Mouse (Mus musculus): ENCODE data around the gene Ifnz. TPM values are rescaled to one million over a fixed set of nuclear protein-coding genes. Genes with fewer than 3 reads are reported as not detected.
"Not testable (repeated sequence)": the region's sequence is repeated elsewhere in the genome, so short reads cannot be mapped to it uniquely, and the experiment has no call there.

Ifnz gene
- total RNA-seq, 4 experiments from 2014 or later, result not detected

DNA sequence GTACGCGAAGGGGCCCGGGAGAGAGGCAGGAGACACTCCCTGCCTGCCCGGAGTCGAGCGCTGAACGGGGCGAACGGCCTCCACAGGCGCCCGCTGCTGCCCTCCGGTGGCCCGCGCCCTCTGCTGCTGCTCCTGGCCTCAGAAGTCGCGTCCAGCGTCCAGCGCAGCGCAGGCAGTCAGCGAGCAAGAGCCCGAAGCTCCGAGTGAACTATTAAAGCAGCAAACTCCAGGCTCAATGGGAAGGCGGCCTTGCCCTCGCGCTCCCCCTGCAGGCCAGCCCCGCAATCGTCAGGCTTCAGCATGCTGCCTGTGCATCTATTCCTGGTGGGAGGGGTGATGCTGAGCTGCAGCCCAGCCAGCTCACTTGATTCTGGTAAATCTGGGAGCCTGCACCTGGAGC lies 3.5 kb downstream of the Ifnz start, which contains the start of gene Gm13276:
Gm13276 (plus strand) TSS at position 301 of the 400 bp plus-strand sequence.
- DNase-seq (ENCODE audit: low spot score in 2 of 2), result not testable (repeated sequence)

DNA sequence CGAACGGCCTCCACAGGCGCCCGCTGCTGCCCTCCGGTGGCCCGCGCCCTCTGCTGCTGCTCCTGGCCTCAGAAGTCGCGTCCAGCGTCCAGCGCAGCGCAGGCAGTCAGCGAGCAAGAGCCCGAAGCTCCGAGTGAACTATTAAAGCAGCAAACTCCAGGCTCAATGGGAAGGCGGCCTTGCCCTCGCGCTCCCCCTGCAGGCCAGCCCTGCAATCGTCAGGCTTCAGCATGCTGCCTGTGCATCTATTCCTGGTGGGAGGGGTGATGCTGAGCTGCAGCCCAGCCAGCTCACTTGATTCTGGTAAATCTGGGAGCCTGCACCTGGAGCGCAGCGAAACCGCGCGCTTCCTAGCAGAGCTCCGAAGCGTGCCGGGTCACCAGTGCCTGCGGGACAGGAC lies 6.5 kb downstream of the Ifnz start, which contains the start of gene Gm13277:
Gm13277 (plus strand) TSS at position 231 of the 400 bp plus-strand sequence.
- DNase-seq (ENCODE audit: low spot score in 2 of 2), result peak; percentile 34 to 37

GRCm38 (mm10) chr4:88791250-88791649 lies 9.3 kb downstream of the Ifnz start, which contains the start of gene Gm13278:
Gene Gm13278, plus strand, starts transcription at chr4:88791550.
- DNase-seq (ENCODE audit: low spot score in 2 of 2), result not testable (repeated sequence)

DNA sequence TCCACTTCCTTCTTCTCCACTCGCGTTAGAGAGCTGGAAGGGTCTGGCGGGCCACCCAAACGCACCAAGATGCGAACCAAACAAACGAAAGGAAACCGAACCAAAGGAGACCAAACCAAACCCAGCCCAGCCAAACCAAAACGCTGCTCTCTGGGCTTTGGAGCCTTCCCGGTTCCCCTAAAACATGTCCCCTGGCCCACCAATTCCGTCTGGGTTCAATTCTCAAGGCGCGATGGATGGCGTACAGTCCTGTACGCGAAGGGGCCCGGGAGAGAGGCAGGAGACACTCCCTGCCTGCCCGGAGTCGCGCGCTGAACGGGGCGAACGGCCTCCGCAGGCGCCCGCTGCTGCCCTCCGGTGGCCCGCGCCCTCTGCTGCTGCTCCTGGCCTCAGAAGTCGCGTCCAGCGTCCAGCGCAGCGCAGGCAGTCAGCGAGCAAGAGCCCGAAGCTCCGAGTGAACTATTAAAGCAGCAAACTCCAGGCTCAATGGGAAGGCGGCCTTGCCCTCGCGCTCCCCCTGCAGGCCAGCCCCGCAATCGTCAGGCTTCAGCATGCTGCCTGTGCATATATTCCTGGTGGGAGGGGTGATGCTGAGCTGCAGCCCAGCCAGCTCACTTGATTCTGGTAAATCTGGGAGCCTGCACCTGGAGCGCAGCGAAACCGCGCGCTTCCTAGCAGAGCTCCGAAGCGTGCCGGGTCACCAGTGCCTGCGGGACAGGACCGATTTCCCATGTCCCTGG lies 12.2 kb downstream of the Ifnz start, which contains the start of gene Gm13275:
Gm13275 (plus strand) TSS at position 552 of the 740 bp plus-strand sequence.
- DNase-seq (ENCODE audit: low spot score in 2 of 2), result peak; percentile 63 to 82

GRCm38 (mm10) chr4:88797097-88797496 lies 15.2 kb downstream of the Ifnz start, which contains the start of gene Gm13279:
Gene Gm13279, plus strand, starts transcription at chr4:88797397.
- not testable (repeated sequence) for DNase-seq (ENCODE audit: low spot score in 2 of 2)

- DNase-seq (ENCODE audit: low spot score in 2 of 2), result not testable (repeated sequence)
Measured at GRCm38 (mm10) chr4:88799365-88799764, 17.4 kb downstream of the Ifnz start, which contains the start of gene Gm13285. Gene Gm13285, plus strand, starts transcription at chr4:88799665.

DNA sequence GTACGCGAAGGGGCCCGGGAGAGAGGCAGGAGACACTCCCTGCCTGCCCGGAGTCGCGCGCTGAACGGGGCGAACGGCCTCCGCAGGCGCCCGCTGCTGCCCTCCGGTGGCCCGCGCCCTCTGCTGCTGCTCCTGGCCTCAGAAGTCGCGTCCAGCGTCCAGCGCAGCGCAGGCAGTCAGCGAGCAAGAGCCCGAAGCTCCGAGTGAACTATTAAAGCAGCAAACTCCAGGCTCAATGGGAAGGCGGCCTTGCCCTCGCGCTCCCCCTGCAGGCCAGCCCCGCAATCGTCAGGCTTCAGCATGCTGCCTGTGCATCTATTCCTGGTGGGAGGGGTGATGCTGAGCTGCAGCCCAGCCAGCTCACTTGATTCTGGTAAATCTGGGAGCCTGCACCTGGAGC lies 21.0 kb downstream of the Ifnz start, which contains the start of gene Gm13287:
Gm13287 (plus strand) TSS at position 301 of the 400 bp plus-strand sequence.
- not testable (repeated sequence) for DNase-seq (ENCODE audit: low spot score in 2 of 2)

DNA sequence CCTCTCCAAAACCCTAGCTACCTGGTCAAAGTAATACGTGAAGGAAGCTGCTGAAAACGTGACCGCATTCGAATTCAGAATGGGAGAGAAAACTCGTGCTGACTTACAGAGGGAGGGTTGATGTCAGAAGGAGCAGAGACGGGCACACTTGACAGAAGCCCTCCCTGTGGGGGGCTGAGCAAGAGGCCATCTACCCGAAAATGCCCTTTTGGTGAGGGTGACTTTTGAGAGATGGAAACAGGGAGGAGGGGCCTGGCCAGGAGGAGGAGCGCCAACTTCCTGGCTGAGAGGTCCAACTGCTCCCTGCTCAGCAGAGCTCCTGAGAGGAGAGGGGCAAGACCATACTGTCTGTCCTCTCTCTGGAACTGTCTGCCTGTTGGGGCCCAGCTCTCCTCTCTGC lies 23.3 kb downstream of the Ifnz start, which contains the start of gene Gm13288:
Gm13288 (plus strand) TSS at position 301 of the 400 bp plus-strand sequence.
- DNase-seq (ENCODE audit: low spot score in 2 of 2), result not testable (repeated sequence)

- not testable (repeated sequence) for DNase-seq (ENCODE audit: low spot score in 2 of 2)
Measured at GRCm38 (mm10) chr4:88805761-88806160, 23.8 kb downstream of the Ifnz start.

DNA sequence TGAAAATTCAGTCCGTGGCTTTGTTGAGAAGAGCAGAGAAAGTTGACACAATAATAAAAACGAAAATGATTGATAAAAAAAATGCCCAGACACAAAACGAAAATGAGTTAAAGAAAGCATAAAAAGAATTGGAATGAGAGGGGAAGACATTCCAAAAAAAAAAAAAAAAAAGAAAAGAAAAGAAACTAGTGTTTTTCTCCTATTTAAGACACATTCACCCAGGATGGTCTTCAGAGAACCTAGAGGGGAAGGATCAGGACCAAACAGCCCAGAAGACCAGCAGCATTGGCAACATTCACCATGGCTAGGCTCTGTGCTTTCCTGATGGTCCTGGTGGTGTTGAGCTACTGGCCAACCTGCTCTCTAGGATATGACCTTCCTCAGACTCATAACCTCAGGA lies 34.0 kb downstream of the Ifnz start, which contains the start of gene Ifna7:
Ifna7 (plus strand) TSS at position 301 of the 400 bp plus-strand sequence.
- DNase-seq (ENCODE audit: low spot score in 2 of 2), result no peak

GRCm38 (mm10) chr4:88819659-88820058 lies 37.7 kb downstream of the Ifnz start, which contains the start of gene Ifna11:
Gene Ifna11, plus strand, starts transcription at chr4:88819959.
- DNase-seq (ENCODE audit: low spot score in 2 of 2), result no peak

DNA sequence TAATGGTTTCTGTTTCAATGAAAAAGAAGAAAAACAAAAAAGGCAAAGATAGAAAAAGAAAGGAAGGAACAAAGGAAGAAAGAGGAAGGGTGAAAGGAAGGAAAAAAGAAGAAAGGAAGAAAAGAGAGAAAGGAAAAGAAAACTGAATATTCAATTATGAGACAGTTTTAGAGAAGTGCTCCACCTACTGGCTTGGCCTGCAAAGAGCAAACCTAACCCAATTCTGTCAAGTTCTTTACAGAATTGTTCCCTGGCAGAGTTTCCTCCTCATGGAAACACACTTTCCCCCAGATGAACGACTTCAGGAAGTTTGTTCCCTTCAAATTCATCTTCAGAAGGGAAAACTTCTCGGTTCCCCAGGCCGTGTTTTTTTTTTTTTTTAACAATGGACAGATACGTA lies 41.1 kb downstream of the Ifnz start:
- no peak for DNase-seq (ENCODE audit: low spot score in 2 of 2)

GRCm38 (mm10) chr4:88827116-88827515 lies 45.2 kb downstream of the Ifnz start, which contains the start of gene Ifna6:
Gene Ifna6, plus strand, starts transcription at chr4:88827416.
- not testable (repeated sequence) for DNase-seq (ENCODE audit: low spot score in 2 of 2)

DNA sequence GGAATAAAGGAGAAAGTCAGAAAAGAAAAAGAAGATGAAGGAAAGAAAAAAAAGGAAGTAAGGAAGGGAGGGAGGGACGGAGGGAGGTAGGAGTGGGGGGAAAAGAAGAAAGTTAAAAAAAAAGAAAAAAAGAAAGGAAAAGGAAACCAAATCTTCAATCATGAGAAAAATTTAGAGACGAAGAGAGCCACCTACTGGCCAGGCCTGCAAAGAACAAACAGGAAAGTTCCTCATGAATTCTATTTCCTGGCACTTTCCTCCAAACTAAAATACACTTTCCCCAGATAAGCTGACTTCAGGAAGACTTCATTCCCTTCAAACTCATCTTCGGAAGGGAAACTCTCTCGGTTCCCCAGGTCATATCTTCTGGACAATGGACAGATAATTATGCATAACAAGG lies 48.6 kb downstream of the Ifnz start:
- no peak for DNase-seq (ENCODE audit: low spot score in 2 of 2)

Other genes with a start within 250 kb of the Ifnz start
- gene Ifna15, start 223.9 kb upstream of the Ifnz start, total RNA-seq (2022), result not detected
- not detected for gene Ifna14, start 210.3 kb upstream of the Ifnz start, total RNA-seq (2022)
- gene Ifna9, start 189.7 kb upstream of the Ifnz start, total RNA-seq (2022), result not detected
- gene Ifna12, start 178.8 kb upstream of the Ifnz start, total RNA-seq (2022), result not detected
- gene C87499, start 147.7 kb upstream of the Ifnz start, total RNA-seq (2022), result not detected
- gene Ifna13, start 137.7 kb upstream of the Ifnz start, total RNA-seq (2022), result not detected
- not detected for gene Ifna16, start 105.2 kb upstream of the Ifnz start, total RNA-seq (2022)
- not detected for gene Ifna2, start 98.2 kb upstream of the Ifnz start, total RNA-seq (2022)
- gene Ifnab, start 90.8 kb upstream of the Ifnz start, total RNA-seq (2022), result not detected
- gene Gm26566, start 60.3 kb upstream of the Ifnz start, total RNA-seq (2022), result 1 to 10 TPM in 2 of 4 experiments, under 1 TPM in 2; 0.61 to 1.8 (median 0.93) TPM
- gene Klhl9, start 59.7 kb upstream of the Ifnz start, total RNA-seq (2022), result 100 to 1,000 TPM in 1 of 4 experiments, 10 to 100 TPM in 3; 91.7 to 103 (median 95.7) TPM
- not detected for gene Gm13271, start 27.3 kb upstream of the Ifnz start, total RNA-seq (2022)
- not detected for gene Gm13283, start 22.0 kb upstream of the Ifnz start, total RNA-seq (2022)
- gene Gm13290, start 8.3 kb upstream of the Ifnz start, total RNA-seq (2022), result not detected
- gene Gm13289, start 5.2 kb upstream of the Ifnz start, total RNA-seq (2022), result not detected
- gene Gm13272, start 2.3 kb upstream of the Ifnz start, total RNA-seq (2022), result not detected
- gene Gm13276, start 3.6 kb downstream of the Ifnz start, total RNA-seq (2022), result not detected
- gene Gm13277, start 6.5 kb downstream of the Ifnz start, total RNA-seq (2022), result not detected
- not detected for gene Gm13278, start 9.4 kb downstream of the Ifnz start, total RNA-seq (2022)
- not detected for gene Gm13275, start 12.4 kb downstream of the Ifnz start, total RNA-seq (2022)
- not detected for gene Gm13279, start 15.3 kb downstream of the Ifnz start, total RNA-seq (2022)
- not detected for gene Gm13285, start 17.5 kb downstream of the Ifnz start, total RNA-seq (2022)
- not detected for gene Gm13287, start 21.1 kb downstream of the Ifnz start, total RNA-seq (2022)
- not detected for gene Gm13288, start 23.4 kb downstream of the Ifnz start, total RNA-seq (2022)
- gene Ifna7, start 34.1 kb downstream of the Ifnz start, total RNA-seq (2022), result not detected
- not detected for gene Ifna11, start 37.8 kb downstream of the Ifnz start, total RNA-seq (2022)
- not detected for gene Ifna6, start 45.3 kb downstream of the Ifnz start, total RNA-seq (2022)
- not detected for gene Ifna5, start 53.4 kb downstream of the Ifnz start, total RNA-seq (2022)
- gene Ifna4, start 59.7 kb downstream of the Ifnz start, total RNA-seq (2022), result not detected
- gene Ifna1, start 68.0 kb downstream of the Ifnz start, total RNA-seq (2022), result not detected
- gene Ifne, start 98.1 kb downstream of the Ifnz start, total RNA-seq (2022), result not detected

Measured in left cerebral cortex, adult 8-10 months (tissue).